Mouse (Mus musculus): ENCODE results near the gene Ralgapb. TPM values are rescaled to one million over a fixed set of nuclear protein-coding genes. Genes with fewer than 3 reads are reported as not detected.

Gene Ralgapb
- polyA plus RNA-seq, 1 experiment from 2014 or later = 14.8 TPM

DNA sequence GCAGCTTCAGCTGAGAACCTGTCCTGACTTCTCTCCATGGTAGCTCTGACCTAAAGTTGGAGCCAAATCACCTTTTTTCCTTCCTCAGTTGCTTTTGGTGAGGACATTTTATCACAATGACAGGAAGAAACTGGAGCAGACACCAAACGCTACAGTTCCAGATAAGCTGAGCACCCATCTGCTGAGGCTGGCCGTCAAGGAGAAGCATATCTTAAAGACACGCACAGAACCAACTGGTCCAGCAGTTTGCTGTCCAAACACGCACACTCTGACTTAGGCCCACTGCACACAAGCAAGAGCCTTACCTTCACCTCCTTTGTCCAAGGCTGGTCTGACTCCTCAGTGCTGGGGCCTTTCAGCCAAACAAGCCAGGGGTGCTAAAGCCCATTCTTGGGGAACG lies 42.0 kb upstream of the Ralgapb start:
- WGBS = 79% methylated on average over 5 of the region's 5 CpGs
- no peak overlapping the region for H3K27ac ChIP-seq (ENCODE audit: low read length)
- H3K27me3 ChIP-seq (replicated peaks; ENCODE audit: insufficient read depth, low read length) = no peaks in the 10 kb centered on the region
- DNase-seq (ENCODE audit: low spot score) (no peak), ATAC-seq (no peak)
- no peaks in the 10 kb centered on the region for H3K4me1 ChIP-seq (ENCODE audit: insufficient read depth, low read depth, low read length)
- no peak overlapping the region for H3K4me2 ChIP-seq (replicated peaks; ENCODE audit: low read depth, low read length)
- no peak overlapping the region for H3K4me3 ChIP-seq (ENCODE audit: low read depth, low read length)
- TF ChIP-seq CTCF (IDR thresholded peaks at IDR 0.05) (no peak), EP300 (IDR thresholded peaks at IDR 0.05) (no peak)
- H3K9ac ChIP-seq (replicated peaks; ENCODE audit: low read depth) = no peak overlapping the region
- no peaks in the 10 kb centered on the region for H3K36me3 ChIP-seq (ENCODE audit: insufficient read depth, low read length)
- H3K9me3 ChIP-seq (ENCODE audit: low read length) = no peaks in the 10 kb centered on the region

DNA sequence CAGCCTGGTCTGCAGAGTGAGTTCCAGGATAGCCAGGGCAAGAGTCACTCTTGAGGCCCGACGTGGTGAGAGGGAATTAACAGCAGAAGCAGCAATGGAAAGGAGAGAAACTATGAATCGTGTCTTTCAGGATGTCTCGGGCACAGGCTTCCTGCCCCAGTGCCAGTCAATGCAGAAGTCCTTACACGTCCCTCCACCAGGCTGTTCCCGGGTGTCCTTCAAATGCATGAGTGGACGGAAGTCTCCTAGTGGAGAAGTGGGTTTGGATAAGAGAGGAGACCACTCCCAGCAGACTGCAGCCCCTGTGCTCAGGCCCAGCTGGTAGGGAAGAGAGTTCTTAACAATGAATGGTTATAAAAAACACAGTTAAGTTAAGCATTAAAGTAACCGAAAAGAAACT lies 41.3 kb upstream of the Ralgapb start:
- H3K36me3 ChIP-seq (ENCODE audit: insufficient read depth, low read length) = no peaks in the 10 kb centered on the region
- 80% methylated on average over 8 of the region's 8 CpGs for WGBS
- no peak overlapping the region for H3K4me2 ChIP-seq (replicated peaks; ENCODE audit: low read depth, low read length)
- peaks cover 3% of the 10 kb centered on the region; the same call in 1 of the 2 replicates for H3K4me1 ChIP-seq (ENCODE audit: insufficient read depth, low read depth, low read length)
- no peak overlapping the region for H3K4me3 ChIP-seq (ENCODE audit: low read depth, low read length)
- H3K27me3 ChIP-seq (replicated peaks; ENCODE audit: insufficient read depth, low read length) = no peaks in the 10 kb centered on the region
- TF ChIP-seq EP300 (IDR thresholded peaks at IDR 0.05) (no peak), CTCF (IDR thresholded peaks at IDR 0.05) (no peak)
- no peak overlapping the region for H3K9ac ChIP-seq (replicated peaks; ENCODE audit: low read depth)
- ATAC-seq = no peak
- no peak for DNase-seq (ENCODE audit: low spot score)
- no peaks in the 10 kb centered on the region for H3K9me3 ChIP-seq (ENCODE audit: low read length)
- H3K27ac ChIP-seq (ENCODE audit: low read length) = no peak overlapping the region

- TF ChIP-seq CTCF (IDR thresholded peaks at IDR 0.05) = no peak
- TF ChIP-seq EP300 (IDR thresholded peaks at IDR 0.05) = no peak
- Histone ChIP-seq H3K4me1 (ENCODE audit: insufficient read depth, low read depth, low read length) (peaks cover 4% of the 10 kb centered on the region; the same call in 1 of the 2 replicates), H3K9ac (replicated peaks; ENCODE audit: low read depth) (no peak overlapping the region), H3K4me2 (replicated peaks; ENCODE audit: low read depth, low read length) (no peak overlapping the region), H3K36me3 (ENCODE audit: insufficient read depth, low read length) (no peaks in the 10 kb centered on the region), H3K9me3 (ENCODE audit: low read length) (no peaks in the 10 kb centered on the region), H3K27ac (ENCODE audit: low read length) (no peak overlapping the region), H3K4me3 (ENCODE audit: low read depth, low read length) (no peak overlapping the region), H3K27me3 (replicated peaks; ENCODE audit: insufficient read depth, low read length) (no peaks in the 10 kb centered on the region)
- ATAC-seq = no peak
- WGBS = 83% methylated on average over 3 of the region's 3 CpGs
- DNase-seq (ENCODE audit: low spot score) = no peak
Measured at GRCm38 (mm10) chr2:158369474-158370172, 40.0 kb upstream of the Ralgapb start.

GRCm38 (mm10) chr2:158370173-158370550 lies 39.5 kb upstream of the Ralgapb start:
- DNase-seq (ENCODE audit: low spot score) = peak; percentile 34
- Histone ChIP-seq H3K9me3 (ENCODE audit: low read length) (no peaks in the 10 kb centered on the region), H3K4me1 (ENCODE audit: insufficient read depth, low read depth, low read length) (peaks cover 4% of the 10 kb centered on the region; the same call in 1 of the 2 replicates), H3K36me3 (ENCODE audit: insufficient read depth, low read length) (no peaks in the 10 kb centered on the region), H3K4me3 (ENCODE audit: low read depth, low read length) (no peak overlapping the region), H3K4me2 (replicated peaks; ENCODE audit: low read depth, low read length) (no peak overlapping the region), H3K9ac (replicated peaks; ENCODE audit: low read depth) (no peak overlapping the region), H3K27ac (ENCODE audit: low read length) (no peak overlapping the region), H3K27me3 (replicated peaks; ENCODE audit: insufficient read depth, low read length) (no peaks in the 10 kb centered on the region)
- no peak for TF ChIP-seq EP300 (IDR thresholded peaks at IDR 0.05)
- TF ChIP-seq CTCF (IDR thresholded peaks at IDR 0.05) = no peak
- 18% methylated on average over 5 of the region's 5 CpGs for WGBS
- no peak for ATAC-seq

DNA sequence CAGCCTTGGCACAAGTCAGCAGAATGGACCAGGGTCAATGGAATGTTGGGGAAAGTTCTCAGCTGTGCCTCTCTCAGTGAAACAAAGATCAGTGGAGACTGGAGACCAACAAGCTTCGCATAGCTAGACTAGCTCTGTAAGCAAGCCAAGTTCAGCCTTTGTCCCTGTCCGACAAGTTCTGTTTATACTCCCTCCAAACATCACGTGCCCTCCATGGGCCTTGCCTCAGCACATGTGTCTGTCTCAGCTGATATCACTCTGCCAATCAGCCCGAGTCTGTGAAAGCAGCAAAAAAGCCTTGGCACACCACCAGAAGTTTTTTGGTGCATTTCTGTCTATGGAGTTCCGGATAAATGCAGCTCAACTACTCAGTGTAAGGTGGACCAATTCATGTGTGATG lies 36.6 kb upstream of the Ralgapb start:
- H3K27ac ChIP-seq (ENCODE audit: low read length) = no peak overlapping the region
- WGBS = 14% methylated on average over 5 of the region's 5 CpGs
- H3K36me3 ChIP-seq (ENCODE audit: insufficient read depth, low read length) = no peaks in the 10 kb centered on the region
- DNase-seq (ENCODE audit: low spot score) (peak; percentile 82), ATAC-seq (peak; percentile 85)
- H3K4me2 ChIP-seq (replicated peaks; ENCODE audit: low read depth, low read length) = no peak overlapping the region
- peaks cover 6% of the 10 kb centered on the region; the same call in 1 of the 2 replicates for H3K27me3 ChIP-seq (replicated peaks; ENCODE audit: insufficient read depth, low read length)
- H3K4me1 ChIP-seq (ENCODE audit: insufficient read depth, low read depth, low read length) = peaks cover 4% of the 10 kb centered on the region; the same call in 1 of the 2 replicates
- no peak overlapping the region for H3K4me3 ChIP-seq (ENCODE audit: low read depth, low read length)
- no peaks in the 10 kb centered on the region for H3K9me3 ChIP-seq (ENCODE audit: low read length)
- no peak for TF ChIP-seq CTCF (IDR thresholded peaks at IDR 0.05)
- TF ChIP-seq EP300 (IDR thresholded peaks at IDR 0.05) = no peak
- H3K9ac ChIP-seq (replicated peaks; ENCODE audit: low read depth) = no peak overlapping the region

DNA sequence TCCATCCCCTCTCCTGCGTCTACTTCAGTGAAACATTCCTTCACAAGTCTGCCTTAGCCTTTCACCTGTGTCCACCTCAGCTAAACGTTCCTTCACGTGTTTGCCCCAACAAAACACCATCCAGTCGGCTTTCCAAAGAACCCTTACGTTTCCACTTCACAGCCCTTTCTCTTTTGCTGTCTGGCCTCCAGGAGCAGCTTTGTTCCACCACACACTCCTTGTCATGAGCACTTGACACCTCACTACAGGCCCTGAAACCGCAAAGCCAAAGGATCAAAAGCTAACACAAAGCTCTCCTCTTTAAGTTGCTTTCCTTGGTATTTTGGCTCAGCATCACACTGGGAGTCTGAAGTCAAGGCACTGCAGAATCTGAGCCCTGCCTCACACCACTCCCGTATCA lies 36.1 kb upstream of the Ralgapb start:
- WGBS = 31% methylated on average over 7 of the region's 7 CpGs
- 0 out of 2 replicates have a peak, but pooled peaks have one; percentile 22 for TF ChIP-seq EP300 (IDR thresholded peaks at IDR 0.05)
- TF ChIP-seq CTCF (IDR thresholded peaks at IDR 0.05) = no peak
- no peak overlapping the region for H3K4me2 ChIP-seq (replicated peaks; ENCODE audit: low read depth, low read length)
- DNase-seq (ENCODE audit: low spot score) (peak; percentile 86), ATAC-seq (peak; percentile 80)
- H3K9me3 ChIP-seq (ENCODE audit: low read length) = no peaks in the 10 kb centered on the region
- H3K9ac ChIP-seq (replicated peaks; ENCODE audit: low read depth) = no peak overlapping the region
- no peak overlapping the region for H3K27ac ChIP-seq (ENCODE audit: low read length)
- no peaks in the 10 kb centered on the region for H3K36me3 ChIP-seq (ENCODE audit: insufficient read depth, low read length)
- H3K4me1 ChIP-seq (ENCODE audit: insufficient read depth, low read depth, low read length) = peaks cover 4% of the 10 kb centered on the region; the same call in 1 of the 2 replicates
- peaks cover 6% of the 10 kb centered on the region; the same call in 1 of the 2 replicates for H3K27me3 ChIP-seq (replicated peaks; ENCODE audit: insufficient read depth, low read length)
- H3K4me3 ChIP-seq (ENCODE audit: low read depth, low read length) = no peak overlapping the region
